Mouse (Mus musculus) kidney, postnatal 25 days (tissue): ENCODE data around the gene Ctnnb1.

Experiments
- DNase-seq, 2 experiments: peaks; one replicate each; pipeline ENCODE4 v3.0.0; 2021; ENCODE audit warnings: mixed read lengths in 2 of 2

Gene Ctnnb1

GRCm38 (mm10) chr9:121005961-121006360 is 76.9 kb downstream of the Ctnnb1 start:
- DNase-seq, result no peak
